Mouse (Mus musculus) adrenal gland, postnatal 25 days (tissue): ENCODE measurements around the gene Olfr53. TPM values are rescaled to one million over a fixed set of nuclear protein-coding genes. Genes with fewer than 3 reads are reported as not detected.
"Not testable (repeated sequence)": the region's sequence is repeated elsewhere in the genome, so short reads cannot be mapped to it uniquely, and the experiment has no call there.

ENCODE experiments used
- DNase-seq: peaks from one replicate; pipeline ENCODE4 v3.0.0; 2021; ENCODE audit warnings: mixed read lengths
- long read RNA-seq: library from polyadenylated mRNA; stranded (forward); transcript quantifications from one replicate; pipeline ENCODE4 v2.0.0, GENCODE M21; 2021
- total RNA-seq: library from RNA; stranded (reverse); gene quantifications from 2 replicates; pipeline ENCODE4 v1.2.3, GENCODE M21; 2021

The Olfr53 gene
- total RNA-seq, result not detected in 2 replicates
- long read RNA-seq, result 0 reads

GRCm38 (mm10) chr7:140646152-140646551, at the start of gene Olfr53:
Olfr53 (plus strand) TSS chr7:140646452.
- DNase-seq, result no peak

GRCm38 (mm10) chr7:140600969-140601368, 45.3 kb upstream of the Olfr53 start, which contains the start of gene Olfr46:
Olfr46 (plus strand) TSS chr7:140601269.
- DNase-seq, result not testable (repeated sequence)

- not testable (repeated sequence) for DNase-seq
Measured at GRCm38 (mm10) chr7:140628670-140629069, 17.6 kb upstream of the Olfr53 start, which contains the start of gene Olfr61. Olfr61 (plus strand) TSS chr7:140628970.

GRCm38 (mm10) chr7:140630559-140630958, 15.7 kb upstream of the Olfr53 start:
- DNase-seq, result no peak

- no peak for DNase-seq
Measured at GRCm38 (mm10) chr7:140659630-140660029, 13.4 kb downstream of the Olfr53 start, which contains the start of gene Olfr539. Olfr539 (plus strand) TSS chr7:140659930.

- not testable (repeated sequence) for DNase-seq
Measured at GRCm38 (mm10) chr7:140670693-140671092, 24.4 kb downstream of the Olfr53 start.

GRCm38 (mm10) chr7:140675863-140676262, 29.6 kb downstream of the Olfr53 start:
- DNase-seq, result no peak

GRCm38 (mm10) chr7:140679591-140679990, 33.3 kb downstream of the Olfr53 start:
- DNase-seq, result not testable (repeated sequence)

- DNase-seq, result no peak
Measured at GRCm38 (mm10) chr7:140681651-140682050, 35.4 kb downstream of the Olfr53 start, which contains the start of gene Olfr45. Olfr45 (plus strand) TSS chr7:140681951.

GRCm38 (mm10) chr7:140696967-140697366, 50.7 kb downstream of the Olfr53 start, which contains the start of gene Olfr541:
Olfr541 (plus strand) TSS chr7:140697267.
- DNase-seq, result no peak

Other genes starting within 250 kb of the Olfr53 start
- not detected in 2 replicates for gene Olfr531, start 243.5 kb upstream of the Olfr53 start, total RNA-seq
- not detected in 2 replicates for gene Olfr532, start 224.8 kb upstream of the Olfr53 start, total RNA-seq
- gene Olfr533, start 183.1 kb upstream of the Olfr53 start, total RNA-seq, result not detected in 2 replicates
- gene Olfr535, start 162.2 kb upstream of the Olfr53 start, total RNA-seq, result not detected in 2 replicates
- gene Olfr536, start 139.1 kb upstream of the Olfr53 start, total RNA-seq, result not detected in 2 replicates
- not detected in 2 replicates for gene Olfr538, start 78.6 kb upstream of the Olfr53 start, total RNA-seq
- gene Olfr46, start 45.2 kb upstream of the Olfr53 start, total RNA-seq, result not detected in 2 replicates
- gene Olfr61, start 17.5 kb upstream of the Olfr53 start, total RNA-seq, result not detected in 2 replicates
- not detected in 2 replicates for gene Olfr539, start 13.5 kb downstream of the Olfr53 start, total RNA-seq
- gene Olfr45, start 35.5 kb downstream of the Olfr53 start, total RNA-seq, result not detected in 2 replicates
- gene Olfr541, start 50.8 kb downstream of the Olfr53 start, total RNA-seq, result not detected in 2 replicates
- gene Cyp2e1, start 117.3 kb downstream of the Olfr53 start, total RNA-seq, result 116 and 195 TPM in 2 replicates
- gene Syce1, start 141.4 kb downstream of the Olfr53 start, total RNA-seq, result not detected in 2 replicates
- gene Zfp941, start 175.7 kb downstream of the Olfr53 start, total RNA-seq, result 1.8 and 2.6 TPM in 2 replicates
- 0.61 and 2.8 TPM in 2 replicates for gene Urah, start 188.6 kb downstream of the Olfr53 start, total RNA-seq
- gene Scgb1c1, start 199.1 kb downstream of the Olfr53 start, total RNA-seq, result not detected in 2 replicates
- 0.62 TPM in 1 of 2 replicates, not detected in the other for gene Odf3, start 201.4 kb downstream of the Olfr53 start, total RNA-seq
- gene Gm45785, start 209.9 kb downstream of the Olfr53 start, total RNA-seq, result 1.5 TPM in 1 of 2 replicates, not detected in the other
- gene Ric8a, start 210.5 kb downstream of the Olfr53 start, total RNA-seq, result 53.8 and 68.7 TPM in 2 replicates
- 37.2 and 44.1 TPM in 2 replicates for gene Bet1l, start 211.1 kb downstream of the Olfr53 start, total RNA-seq
- 125 and 128 TPM in 2 replicates for gene Psmd13, start 235.5 kb downstream of the Olfr53 start, total RNA-seq
- 31.5 and 34.3 TPM in 2 replicates for gene Sirt3, start 235.9 kb downstream of the Olfr53 start, total RNA-seq